Mouse (Mus musculus) kidney, adult 18-20 months (tissue): ENCODE data around the gene Ssr2.
A peak's percentile ranks its signal among the peaks of the same experiment; 100 is the strongest.
"Not testable (repeated sequence)": the region's sequence is repeated elsewhere in the genome, so short reads cannot be mapped to it uniquely, and the experiment has no call there.

Source experiments
- DNase-seq: peaks from one replicate; pipeline ENCODE4 v3.0.0; 2021

Gene Ssr2

DNA sequence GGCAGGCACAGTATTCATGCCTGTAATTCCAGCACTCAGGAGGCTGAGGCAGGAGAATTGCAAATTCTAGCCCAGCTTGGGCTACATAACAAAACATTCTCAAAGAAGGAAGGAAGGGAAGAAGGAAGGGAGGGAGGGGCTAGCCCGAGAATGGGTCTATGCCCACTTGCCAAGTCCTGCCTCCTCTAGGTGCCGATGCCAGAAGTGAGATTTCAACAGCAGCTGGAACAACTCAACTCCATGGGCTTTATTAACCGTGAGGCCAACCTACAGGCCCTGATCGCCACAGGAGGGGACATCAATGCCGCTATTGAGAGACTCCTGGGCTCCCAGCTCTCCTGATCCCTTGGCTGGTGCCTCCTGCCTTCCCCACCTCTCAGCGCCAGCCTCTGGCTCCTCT, 7.8 kb upstream of the Ssr2 start:
- DNase-seq: no peak

GRCm38 (mm10) chr3:88568615-88569014, 7.1 kb upstream of the Ssr2 start:
- no peak for DNase-seq

DNA sequence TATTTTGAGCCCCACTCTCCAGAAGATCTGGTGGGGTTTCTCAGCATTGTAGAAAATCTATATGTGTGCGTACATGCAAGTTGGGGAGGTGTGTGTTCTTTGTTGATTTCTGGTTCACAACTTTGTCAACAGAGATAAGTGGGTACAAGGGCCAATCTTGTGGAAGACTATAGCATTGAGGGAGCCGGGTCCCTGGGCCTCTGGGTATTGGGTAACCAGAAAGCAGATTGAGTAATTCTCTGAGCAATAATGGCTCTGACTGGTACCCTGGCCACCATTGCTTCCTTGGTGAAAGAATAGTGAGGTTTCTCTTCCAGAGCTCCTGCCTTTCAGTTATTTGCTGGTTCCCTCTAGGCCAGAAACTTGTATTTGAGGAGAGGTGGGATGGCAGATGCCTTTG, 6.6 kb upstream of the Ssr2 start:
- DNase-seq: no peak

GRCm38 (mm10) chr3:88569694-88570093, 6.0 kb upstream of the Ssr2 start:
- DNase-seq: no peak

GRCm38 (mm10) chr3:88570341-88570740, 5.3 kb upstream of the Ssr2 start:
- no peak for DNase-seq

DNA sequence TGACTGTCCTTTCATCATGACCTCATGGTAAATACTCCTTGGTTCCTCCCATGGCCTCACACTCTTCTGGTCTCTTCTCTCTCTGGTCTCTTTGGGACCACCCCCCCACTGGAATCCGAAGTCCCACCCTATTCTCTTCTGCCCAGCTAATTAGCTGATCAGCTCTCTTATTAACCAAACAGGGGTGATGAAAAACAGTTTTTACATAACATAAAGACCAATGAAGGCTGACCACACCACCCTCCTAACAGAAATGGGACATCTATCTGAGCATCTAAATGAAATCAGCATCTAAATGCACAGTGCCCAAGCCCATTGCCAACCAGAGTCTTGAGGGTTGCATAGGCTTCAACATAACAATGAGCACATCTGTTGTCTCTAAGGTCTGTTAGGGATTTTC, 3.8 kb upstream of the Ssr2 start:
- DNase-seq: no peak

- no peak for DNase-seq
These were observed 2.8 kb upstream of the Ssr2 start for GRCm38 (mm10) chr3:88572835-88573234.

DNA sequence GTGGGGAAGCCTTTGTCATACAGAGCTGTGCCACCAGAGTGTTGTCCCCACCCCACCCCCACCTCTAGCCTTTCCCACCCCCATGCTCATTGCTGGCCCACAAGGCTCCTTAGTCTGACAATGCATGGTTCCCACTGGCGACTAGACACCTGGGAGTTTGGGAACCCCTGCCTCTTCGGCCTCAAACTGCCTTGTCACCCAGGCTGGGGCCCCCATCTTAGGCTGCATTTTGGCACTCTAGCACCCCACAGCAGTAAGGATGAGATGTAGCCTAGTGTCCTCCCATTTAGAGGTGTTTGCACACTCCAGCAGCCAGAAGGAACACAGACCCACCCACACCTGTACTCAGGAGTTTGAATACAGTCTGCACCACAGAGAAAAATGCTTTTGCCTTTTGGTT, 1.9 kb upstream of the Ssr2 start:
- no peak for DNase-seq

DNA sequence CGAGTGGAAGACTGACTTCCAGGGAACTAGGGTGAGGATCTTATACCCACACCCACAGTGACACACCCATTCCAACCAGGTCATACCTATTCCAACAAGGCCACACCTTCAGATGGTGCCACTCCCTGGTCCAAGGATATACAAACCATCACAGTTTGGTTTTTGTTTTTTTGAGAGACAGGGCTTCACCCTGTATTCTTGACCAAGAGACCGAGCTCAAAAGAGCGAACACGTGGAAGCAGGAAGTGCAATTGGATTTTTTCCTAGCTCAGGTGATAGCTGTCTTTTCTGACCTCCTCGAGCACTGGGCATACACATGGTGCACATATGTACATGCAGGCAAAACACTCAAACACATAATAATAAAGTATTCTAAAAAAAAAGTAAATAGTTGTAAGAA, 2.2 kb downstream of the Ssr2 start:
- DNase-seq: not testable (repeated sequence)

DNA sequence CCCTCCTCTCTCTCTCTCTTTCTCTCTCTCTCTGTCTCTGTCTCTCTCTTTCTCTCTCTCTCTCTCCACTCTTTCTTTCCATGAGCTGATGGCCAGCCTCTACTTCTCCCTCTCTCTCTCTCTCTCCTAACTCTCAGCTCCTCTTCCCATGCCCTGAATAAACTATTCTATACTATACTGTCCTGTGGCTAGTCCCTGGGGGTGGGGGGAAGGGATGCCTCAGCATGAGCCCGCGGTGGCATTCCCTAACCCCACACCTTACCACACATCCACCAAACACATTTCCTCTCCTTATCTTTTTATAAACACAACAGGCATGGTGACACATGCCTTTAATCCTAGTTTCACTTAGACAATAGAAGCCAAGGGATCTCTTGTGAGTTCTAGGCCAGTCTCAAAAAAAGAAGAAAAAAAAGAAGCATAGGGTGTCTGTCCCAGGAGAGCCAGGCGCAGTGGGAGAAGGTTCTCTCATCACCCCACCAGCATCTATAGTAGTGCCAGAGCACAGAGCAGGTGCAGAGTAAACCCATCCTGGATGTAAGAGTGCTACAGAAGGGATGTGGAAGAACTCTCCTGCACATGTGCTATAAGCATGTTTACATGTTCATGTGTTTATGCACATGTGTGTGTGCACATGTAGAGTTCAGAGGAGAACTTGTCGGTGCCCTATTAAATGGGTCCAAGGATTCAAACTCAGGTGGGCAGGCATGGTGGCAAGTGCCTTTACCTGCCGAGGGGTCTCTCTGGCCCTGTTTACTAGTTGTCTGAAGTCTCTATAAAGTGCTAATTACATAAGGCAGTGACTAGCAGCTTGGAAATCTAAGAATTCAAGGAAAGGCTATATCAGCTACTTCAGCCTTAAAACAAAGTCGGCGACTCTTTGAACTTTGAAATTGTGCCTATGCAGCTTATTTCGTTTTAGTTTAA, 3.1 kb downstream of the Ssr2 start:
- DNase-seq: no peak

DNA sequence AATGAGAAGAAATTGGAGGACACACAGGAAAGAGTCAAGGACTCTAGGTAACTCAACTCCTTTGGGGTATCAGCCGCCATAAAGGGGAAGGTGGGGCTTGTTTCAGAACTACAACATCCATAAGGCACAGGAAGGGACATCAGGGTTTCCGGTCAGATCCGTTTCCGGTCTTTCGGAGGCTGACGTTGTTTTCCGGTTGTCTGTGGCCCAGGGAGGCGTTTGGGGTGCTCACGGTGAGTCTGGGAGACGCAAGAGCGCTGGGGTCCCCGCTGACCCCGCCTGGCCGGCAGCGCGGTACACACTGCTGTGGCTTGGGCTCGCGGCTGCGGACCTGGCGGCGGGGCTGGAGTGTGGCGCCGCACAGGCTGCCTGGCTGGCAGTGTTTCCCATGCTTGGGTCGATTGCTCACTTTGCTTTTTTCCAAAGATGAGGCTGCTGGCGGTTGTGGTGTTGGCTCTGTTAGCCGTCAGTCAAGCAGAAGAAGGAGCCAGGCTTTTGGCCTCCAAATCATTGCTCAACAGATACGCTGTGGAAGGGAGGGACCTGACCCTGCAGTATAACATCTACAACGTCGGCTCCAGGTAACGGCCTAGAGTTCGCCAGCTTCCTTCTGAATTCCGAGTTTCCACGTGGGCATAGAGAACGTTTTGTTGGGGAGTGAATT, 3.9 kb downstream of the Ssr2 start:
- DNase-seq: peak; percentile 80

DNA sequence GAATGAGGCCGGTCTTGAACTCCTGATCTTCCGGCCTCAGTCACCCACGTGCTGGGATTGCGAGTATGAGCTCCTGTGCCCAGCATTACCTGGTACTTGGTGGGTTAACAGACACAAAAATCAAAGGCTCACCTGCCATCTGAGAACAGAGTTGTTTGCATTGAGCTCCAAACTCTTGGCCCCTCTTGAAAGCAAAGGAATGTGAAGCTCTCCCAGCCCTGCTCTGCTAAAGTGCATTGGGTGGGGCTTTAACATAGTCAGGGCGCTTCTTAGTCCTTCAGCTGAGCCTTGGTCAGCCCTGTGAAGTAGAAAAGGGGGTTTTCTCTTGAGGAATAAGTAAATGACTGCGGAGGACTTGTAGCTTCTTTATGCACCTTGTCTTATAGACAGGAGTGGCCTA, 10.1 kb downstream of the Ssr2 start:
- no peak for DNase-seq

GRCm38 (mm10) chr3:88586640-88587039, 11.0 kb downstream of the Ssr2 start:
- DNase-seq: no peak

- no peak for DNase-seq
These were observed 14.6 kb downstream of the Ssr2 start for GRCm38 (mm10) chr3:88590246-88590645.

DNA sequence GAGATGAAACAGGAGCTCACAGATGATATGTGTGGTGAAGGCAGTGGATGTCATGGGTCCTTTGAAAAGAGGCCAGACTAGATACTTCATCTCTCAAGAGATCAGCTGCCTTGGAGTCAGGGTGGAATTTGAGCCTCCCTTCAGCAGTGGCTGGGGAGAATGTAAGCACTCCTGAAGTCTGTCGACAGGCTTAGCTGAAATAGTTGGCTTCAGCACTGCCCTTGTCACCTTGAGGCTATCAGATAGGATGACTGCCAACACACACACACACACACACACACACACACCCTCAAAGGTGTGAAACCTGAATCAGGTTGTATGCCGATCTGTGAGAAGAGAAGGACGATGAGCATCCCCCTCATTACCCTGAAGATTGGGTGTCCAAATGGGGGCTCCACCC, 15.4 kb downstream of the Ssr2 start:
- DNase-seq: no peak

GRCm38 (mm10) chr3:88591950-88592731, 16.5 kb downstream of the Ssr2 start:
- DNase-seq: peak; percentile 65

DNA sequence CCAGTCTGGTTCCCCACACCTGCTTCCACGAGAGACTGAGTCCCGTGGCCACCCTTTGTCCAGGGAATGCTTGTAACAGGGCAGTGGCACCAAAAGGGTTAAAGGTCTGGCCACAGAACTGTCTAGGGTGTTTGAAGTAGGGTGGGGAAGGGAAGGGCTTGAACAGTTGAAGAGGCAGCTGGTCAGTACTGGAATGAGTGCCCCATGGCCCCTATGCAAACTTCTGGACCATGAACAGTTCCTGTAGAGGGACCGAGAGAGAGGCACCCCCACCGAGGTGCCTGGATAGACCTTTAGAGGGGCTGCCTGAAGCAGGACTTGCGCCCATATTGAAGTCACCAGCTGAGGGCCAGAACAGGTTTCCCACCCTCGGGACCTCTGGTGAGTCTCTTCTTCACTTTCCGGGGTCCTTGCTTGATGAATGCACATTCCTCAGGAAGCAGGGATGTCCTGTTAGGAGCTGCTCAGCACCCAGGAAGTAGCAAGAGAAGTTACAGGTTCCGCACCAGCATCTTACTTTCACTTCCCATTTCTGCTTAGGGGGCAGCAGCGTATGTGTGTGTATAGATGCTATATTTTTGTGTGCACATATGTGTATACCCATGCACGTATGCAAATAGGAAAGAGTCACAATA, 17.4 kb downstream of the Ssr2 start:
- peak; percentile 21 for DNase-seq

DNA sequence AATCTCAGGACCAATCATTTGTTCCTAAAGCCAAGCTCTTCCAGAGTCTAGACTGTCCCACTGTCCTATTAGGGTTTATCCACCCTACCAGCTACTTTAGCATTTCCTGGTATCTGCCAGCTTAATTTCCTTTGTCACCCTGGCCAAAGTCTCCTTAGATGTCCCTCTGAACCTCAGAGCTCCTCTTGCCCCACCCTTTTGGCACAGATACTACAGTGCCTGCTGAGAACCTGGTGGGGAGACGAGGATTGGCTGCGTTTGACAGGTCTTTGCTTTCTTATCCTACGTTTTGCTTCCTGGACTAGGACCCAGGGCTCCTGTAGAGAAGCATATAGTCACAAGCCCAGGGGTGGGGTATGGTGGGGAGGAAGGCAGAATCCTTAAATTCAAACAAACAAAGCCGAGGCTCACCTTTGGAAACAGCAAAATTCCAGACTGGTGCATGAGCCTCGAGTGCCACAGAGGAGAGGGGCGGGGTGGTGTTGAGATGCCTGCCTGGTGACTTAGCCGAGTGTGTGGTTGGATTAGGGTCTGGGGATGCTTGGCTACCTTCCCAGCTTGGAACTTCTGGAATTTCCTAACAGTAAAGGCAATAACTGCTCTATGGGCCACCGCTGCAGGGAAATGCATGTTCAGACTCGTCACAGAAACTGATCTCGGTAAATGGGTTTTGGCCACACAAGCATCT, 18.4 kb downstream of the Ssr2 start:
- peak; percentile 35 for DNase-seq

DNA sequence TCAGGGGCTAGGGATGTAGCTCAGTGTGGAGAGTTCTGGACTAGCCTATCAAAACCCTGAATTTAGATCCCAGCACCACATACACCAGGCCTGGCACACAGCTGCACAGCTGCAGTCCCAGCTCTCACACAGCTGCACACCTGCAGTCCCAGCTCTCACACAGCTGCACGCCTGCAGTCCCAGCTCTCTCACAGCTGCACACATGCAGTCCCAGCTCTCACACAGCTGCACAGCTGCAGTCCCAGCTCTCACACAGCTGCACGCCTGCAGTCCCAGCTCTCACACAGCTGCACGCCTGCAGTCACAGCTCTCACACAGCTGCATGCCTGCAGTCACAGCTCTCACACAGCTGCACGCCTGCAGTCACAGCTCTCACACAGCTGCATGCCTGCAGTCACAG, 20.9 kb downstream of the Ssr2 start:
- DNase-seq: not testable (repeated sequence)

- no peak for DNase-seq
These were observed 26.8 kb downstream of the Ssr2 start for GRCm38 (mm10) chr3:88602466-88602865.

DNA sequence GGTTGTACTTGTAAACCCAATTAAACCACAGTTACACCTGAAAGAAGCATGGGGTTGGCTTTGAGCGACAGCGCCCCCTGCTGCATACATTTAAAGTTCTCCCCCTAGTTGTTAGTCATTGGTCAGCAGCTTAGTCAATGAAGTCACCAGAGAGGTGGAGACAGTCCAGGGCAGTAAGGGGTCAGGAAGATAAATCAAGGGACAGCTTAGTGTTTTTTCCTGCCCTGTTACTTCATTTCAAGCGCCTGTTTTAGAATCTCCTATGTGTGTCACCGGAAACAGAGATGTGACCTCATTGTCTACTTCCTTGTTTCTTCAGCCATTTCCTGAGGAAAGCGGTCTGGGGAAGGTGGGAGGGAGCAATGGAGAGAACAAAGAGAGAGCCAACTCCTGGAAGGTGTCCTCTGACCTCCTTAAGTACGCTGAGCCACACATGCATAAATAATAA, 28.1 kb downstream of the Ssr2 start:
- peak; percentile 88 for DNase-seq

- no peak for DNase-seq
These were observed 29.2 kb downstream of the Ssr2 start for GRCm38 (mm10) chr3:88604863-88605262.
